Mouse (Mus musculus): Measurements from ENCODE around the gene Kncn. TPM values are rescaled to one million over a fixed set of nuclear protein-coding genes. Genes with fewer than 3 reads are reported as not detected.
A peak's percentile ranks its signal among the peaks of the same experiment; 100 is the strongest.

Kncn gene
- polyA plus RNA-seq, 1 experiment from 2014 or later: not detected

DNA sequence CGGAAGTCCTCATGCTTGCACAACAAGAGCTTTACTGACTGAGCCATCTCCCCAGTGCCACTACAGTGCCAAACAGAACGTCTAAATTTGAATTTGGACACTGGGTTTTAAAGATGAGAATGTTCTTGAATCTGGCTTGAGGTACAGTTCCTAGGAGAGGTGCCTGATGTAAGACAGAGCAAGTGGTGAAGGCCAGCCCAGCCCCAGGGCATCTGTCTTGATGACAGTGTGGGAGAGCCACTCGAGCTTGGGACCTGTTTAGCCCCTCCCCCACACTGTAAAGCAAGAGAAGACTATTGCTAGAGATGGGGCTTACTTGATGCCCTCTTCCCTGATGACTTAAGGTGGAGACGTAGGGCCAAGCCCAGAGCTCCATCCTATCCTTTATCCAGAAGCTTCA lies 2.0 kb upstream of the Kncn start:
- H3K9ac ChIP-seq: no peak overlapping the region
- no peak overlapping the region for H3K4me2 ChIP-seq
- no peak overlapping the region for H3K4me3 ChIP-seq
- peaks cover 57% of the 10 kb centered on the region for H3K4me1 ChIP-seq
- 63% methylated on average over 4 of the region's 4 CpGs for WGBS
- no peaks in the 10 kb centered on the region for H3K36me3 ChIP-seq (replicated peaks)
- no peak for ATAC-seq (replicated peaks)
- no peaks in the 10 kb centered on the region for H3K9me3 ChIP-seq
- no peak overlapping the region for H3K27ac ChIP-seq
- H3K27me3 ChIP-seq (replicated peaks): no peaks in the 10 kb centered on the region

DNA sequence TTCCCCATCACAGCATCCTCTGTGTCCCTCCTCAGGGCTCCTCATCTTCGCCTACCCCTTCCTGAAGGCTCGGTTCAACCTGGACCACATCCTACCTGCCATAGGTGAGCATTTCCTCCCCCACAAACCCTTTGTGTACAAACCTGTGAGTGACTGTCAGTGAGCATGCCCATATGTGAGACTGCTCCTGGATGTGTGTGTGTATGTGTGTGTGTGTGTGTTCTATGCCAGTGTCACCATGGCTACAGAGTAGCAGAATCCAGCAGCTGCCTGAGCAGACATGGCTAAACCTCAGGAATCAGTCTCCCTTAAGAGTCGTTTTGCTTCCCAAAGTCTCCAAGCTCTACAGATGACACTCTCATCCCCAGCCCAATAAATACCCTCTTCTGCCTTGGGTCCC lies 1.6 kb downstream of the Kncn start:
- Histone ChIP-seq H3K4me3 (no peak overlapping the region), H3K27ac (no peak overlapping the region), H3K4me2 (no peak overlapping the region), H3K9me3 (no peaks in the 10 kb centered on the region), H3K36me3 (replicated peaks) (no peaks in the 10 kb centered on the region), H3K9ac (no peak overlapping the region), H3K4me1 (peaks cover 30% of the 10 kb centered on the region), H3K27me3 (replicated peaks) (peaks cover 9% of the 10 kb centered on the region)
- 74% methylated on average over 3 of the region's 3 CpGs for WGBS
- ATAC-seq (replicated peaks): peak; percentile 71

DNA sequence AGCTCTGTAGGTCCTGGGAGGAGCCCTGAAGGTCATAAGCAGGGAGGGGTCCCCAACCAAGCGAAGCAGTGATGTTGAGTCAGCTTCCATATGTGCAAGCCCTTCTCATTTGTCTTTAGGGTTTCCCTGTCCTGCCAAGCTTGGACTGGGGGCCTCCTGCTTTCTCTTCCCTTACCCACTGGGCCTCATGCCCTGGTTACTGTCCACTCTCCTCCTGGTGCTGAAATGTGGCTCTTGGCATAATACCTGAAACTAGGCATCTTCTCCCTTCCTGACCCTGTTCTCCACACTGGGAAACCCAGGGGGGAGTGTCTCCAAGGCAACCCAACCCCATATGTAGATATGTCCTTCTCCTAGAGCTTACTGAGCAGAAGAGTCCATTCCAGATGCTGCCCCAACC lies 2.7 kb downstream of the Kncn start:
- no peak for ATAC-seq (replicated peaks)
- no peak overlapping the region for H3K27ac ChIP-seq
- no peak overlapping the region for H3K4me3 ChIP-seq
- H3K9ac ChIP-seq: no peak overlapping the region
- peaks cover 18% of the 10 kb centered on the region for H3K27me3 ChIP-seq (replicated peaks)
- no peak overlapping the region for H3K4me2 ChIP-seq
- WGBS: 62% methylated on average over 1 of the region's 1 CpGs
- H3K36me3 ChIP-seq (replicated peaks): no peaks in the 10 kb centered on the region
- H3K9me3 ChIP-seq: no peaks in the 10 kb centered on the region
- H3K4me1 ChIP-seq: peaks cover 20% of the 10 kb centered on the region

DNA sequence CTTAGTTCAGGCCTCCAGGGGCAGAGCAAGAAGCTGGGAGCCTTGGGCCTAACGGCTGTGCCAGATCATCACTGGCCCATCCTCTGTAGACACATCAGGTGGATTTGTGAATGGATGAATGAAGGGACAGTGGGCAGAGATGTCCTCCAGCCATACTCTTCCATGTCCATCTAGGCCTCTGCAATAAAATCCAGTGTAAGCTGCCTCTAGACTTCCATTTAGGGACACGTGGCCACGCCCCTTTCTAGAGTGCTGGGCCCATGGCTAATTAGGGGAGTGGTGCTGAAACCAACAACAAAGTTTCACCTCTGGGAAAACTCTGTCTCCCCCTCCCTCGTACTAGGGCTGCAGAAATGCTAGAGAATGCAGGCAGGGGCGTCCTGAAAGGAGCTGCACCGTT lies 5.9 kb downstream of the Kncn start:
- 16% methylated on average over 6 of the region's 6 CpGs for WGBS
- 0 out of 2 replicates have a peak, but pooled peaks have one; percentile 4 for ATAC-seq (replicated peaks)
- peaks cover 27% of the 10 kb centered on the region for H3K27me3 ChIP-seq (replicated peaks)
- H3K27ac ChIP-seq: no peak overlapping the region
- H3K4me2 ChIP-seq: peak overlapping the region; percentile 63
- no peaks in the 10 kb centered on the region for H3K9me3 ChIP-seq
- no peak overlapping the region for H3K9ac ChIP-seq
- H3K4me3 ChIP-seq: peak overlapping the region; percentile 32
- H3K36me3 ChIP-seq (replicated peaks): no peaks in the 10 kb centered on the region
- peaks cover 15% of the 10 kb centered on the region for H3K4me1 ChIP-seq

DNA sequence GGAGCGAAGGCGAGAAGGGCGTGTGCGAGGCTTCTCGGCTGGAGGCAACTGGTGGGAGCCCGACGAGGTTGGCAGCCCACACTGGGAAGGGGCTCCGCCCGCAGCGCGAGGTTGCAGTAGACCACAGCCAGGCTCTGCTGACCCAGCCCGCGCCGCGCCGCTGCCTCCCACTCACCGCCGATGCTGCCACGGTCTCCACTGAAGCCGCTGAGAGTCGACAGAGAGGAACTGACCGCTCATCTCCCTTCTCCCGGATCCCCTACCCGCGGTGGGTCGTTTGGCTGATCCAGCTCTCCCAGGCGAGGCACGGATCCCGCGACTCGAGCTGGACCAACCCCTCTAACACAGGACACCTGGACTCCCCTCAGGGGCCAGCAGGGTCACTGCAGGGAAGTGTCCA lies 6.4 kb downstream of the Kncn start, which contains the start of gene 6430628N08Rik:
6430628N08Rik (plus strand) TSS at position 113 of the 400 bp plus-strand sequence.
- Histone ChIP-seq H3K9ac (0 out of 2 replicates have a peak within 1 kb of the TSS, but pooled peaks have one; percentile 32), H3K4me2 (peak within 1 kb of the TSS; percentile 63), H3K4me1 (peaks cover 12% of the 10 kb centered on the region), H3K27me3 (replicated peaks) (peaks cover 31% of the 10 kb centered on the region), H3K36me3 (replicated peaks) (no peaks in the 10 kb centered on the region), H3K9me3 (no peaks in the 10 kb centered on the region), H3K27ac (no peak within 1 kb of the TSS), H3K4me3 (peak within 1 kb of the TSS; percentile 32)
- ATAC-seq (replicated peaks): 0 out of 2 replicates have a peak, but pooled peaks have one; percentile 16
- WGBS: 1% methylated on average over 31 of the region's 31 CpGs

DNA sequence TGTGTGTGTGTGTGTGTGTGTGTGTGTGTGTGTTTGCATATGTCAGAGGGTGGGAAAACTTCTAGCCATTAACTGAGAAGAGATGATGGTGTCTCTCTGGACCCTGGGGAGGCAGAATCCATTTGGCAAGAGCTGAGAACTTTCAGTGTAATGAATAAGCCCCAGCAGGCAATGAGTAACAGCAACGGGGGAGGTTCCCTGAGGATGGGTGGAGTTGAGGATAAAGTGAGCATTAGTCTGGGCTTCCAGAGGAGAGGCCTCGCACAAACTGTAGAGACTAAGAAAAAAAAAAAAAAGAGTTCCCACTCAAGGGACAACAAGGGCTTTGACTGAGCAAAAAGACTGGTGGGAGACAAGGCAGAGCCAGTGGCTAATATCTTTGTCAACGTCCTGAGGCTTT lies 10.1 kb downstream of the Kncn start:
- Histone ChIP-seq H3K27me3 (replicated peaks) (peaks cover 67% of the 10 kb centered on the region), H3K9ac (no peak overlapping the region)
- 11% methylated on average over 3 of the region's 3 CpGs for WGBS

DNA sequence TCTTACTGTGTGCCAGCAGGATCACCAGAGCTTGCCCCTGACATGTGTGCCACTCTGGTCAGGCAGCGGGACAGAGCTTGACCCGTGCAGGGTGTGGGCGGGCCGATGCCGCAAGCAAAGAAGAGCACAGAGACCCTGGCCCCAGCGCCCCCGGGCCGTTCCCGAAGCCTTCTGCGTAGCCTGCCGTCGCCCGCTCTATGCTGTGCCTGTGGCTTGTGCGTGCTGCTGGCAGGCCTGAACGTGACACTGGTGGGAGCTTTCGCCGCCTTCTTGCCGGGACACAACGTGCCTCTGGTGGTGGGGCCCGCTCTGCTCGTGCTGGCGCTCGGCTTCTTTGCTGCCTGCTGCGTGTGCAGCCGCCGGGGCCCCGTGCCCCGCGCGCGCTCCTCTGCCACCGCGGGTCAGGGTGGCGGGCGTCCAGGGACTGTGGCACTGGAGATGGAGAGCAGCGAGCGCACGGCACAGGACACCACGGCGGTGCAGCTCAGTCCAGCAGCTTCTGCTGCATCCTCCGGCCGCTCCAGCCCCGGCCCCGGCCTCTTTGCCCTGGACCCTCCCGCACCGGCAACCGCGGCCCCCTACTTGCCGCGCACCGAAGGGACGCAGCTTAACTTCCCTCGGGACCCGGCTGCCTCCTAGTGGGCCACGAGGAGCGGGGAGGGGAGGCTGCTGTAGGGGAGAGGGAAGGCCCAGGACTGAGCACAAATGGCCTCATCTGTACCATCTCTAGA lies 13.9 kb downstream of the Kncn start:
- peaks cover 66% of the 10 kb centered on the region for H3K27me3 ChIP-seq (replicated peaks)
- H3K27ac ChIP-seq: no peak overlapping the region
- peak; percentile 62 for ATAC-seq (replicated peaks)
- 1% methylated on average over 56 of the region's 56 CpGs for WGBS
- H3K9ac ChIP-seq: peak overlapping the region; percentile 37
- H3K36me3 ChIP-seq (replicated peaks): no peaks in the 10 kb centered on the region
- peak overlapping the region; percentile 41 for H3K4me3 ChIP-seq
- H3K9me3 ChIP-seq: no peaks in the 10 kb centered on the region
- H3K4me2 ChIP-seq: peak overlapping the region; percentile 82
- H3K4me1 ChIP-seq: peaks cover 7% of the 10 kb centered on the region

More for the DNA sequence above, 10.1 kb downstream of the Kncn start:
- H3K4me2 ChIP-seq: no peak overlapping the region
- no peak overlapping the region for H3K27ac ChIP-seq
- H3K9me3 ChIP-seq: no peaks in the 10 kb centered on the region
- peaks cover 17% of the 10 kb centered on the region for H3K4me1 ChIP-seq
- H3K4me3 ChIP-seq: no peak overlapping the region
- no peaks in the 10 kb centered on the region for H3K36me3 ChIP-seq (replicated peaks)
- ATAC-seq (replicated peaks): no peak

DNA sequence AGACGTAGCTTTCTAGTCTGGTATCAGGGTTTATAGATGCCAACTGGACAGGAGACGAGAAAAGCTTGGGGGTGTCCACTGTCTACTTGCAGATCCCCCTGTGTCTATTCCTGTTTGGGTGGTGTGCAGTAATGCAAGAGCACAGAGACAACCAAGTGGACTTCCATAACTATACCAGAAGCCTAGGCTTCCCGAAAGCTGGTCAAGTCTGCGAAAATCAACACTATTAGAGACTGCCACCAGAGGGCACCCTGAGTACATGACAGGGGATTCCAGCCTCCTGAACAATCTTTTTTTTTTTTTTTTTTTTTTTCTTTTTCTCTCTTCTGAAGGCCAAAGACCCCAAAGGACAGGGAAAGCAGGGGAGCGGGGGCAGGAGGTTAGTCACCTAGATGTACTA lies 18.6 kb downstream of the Kncn start:
- no peak overlapping the region for H3K4me2 ChIP-seq
- H3K36me3 ChIP-seq (replicated peaks): no peaks in the 10 kb centered on the region
- H3K9me3 ChIP-seq: no peaks in the 10 kb centered on the region
- peaks cover 66% of the 10 kb centered on the region for H3K27me3 ChIP-seq (replicated peaks)
- H3K4me3 ChIP-seq: no peak overlapping the region
- ATAC-seq (replicated peaks): 0 out of 2 replicates have a peak, but pooled peaks have one; percentile 5
- no peak overlapping the region for H3K9ac ChIP-seq
- peaks cover 21% of the 10 kb centered on the region for H3K4me1 ChIP-seq
- 19% methylated on average over 5 of the region's 5 CpGs for WGBS
- no peak overlapping the region for H3K27ac ChIP-seq

DNA sequence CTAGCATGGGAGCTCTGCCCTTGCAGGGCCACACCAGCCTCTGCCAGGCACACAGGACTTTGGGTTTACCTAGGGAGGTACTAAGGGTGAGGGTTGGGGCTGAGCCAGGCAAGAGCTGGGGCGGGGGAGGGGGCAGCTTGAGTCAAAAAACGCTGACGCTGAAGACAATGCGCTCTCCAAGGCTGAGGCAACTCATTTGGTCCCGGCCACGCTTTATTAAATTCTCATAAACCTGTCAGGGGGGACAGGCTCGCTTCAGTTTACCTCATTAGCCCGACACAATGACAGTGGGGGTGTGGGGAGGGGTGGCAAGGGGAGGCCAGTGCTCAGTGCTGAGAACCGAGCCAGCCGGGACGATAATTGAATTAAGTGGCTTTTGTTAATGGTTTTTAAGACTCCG lies 20.2 kb downstream of the Kncn start:
- no peak for ATAC-seq (replicated peaks)
- Histone ChIP-seq H3K4me1 (peaks cover 26% of the 10 kb centered on the region), H3K9ac (no peak overlapping the region), H3K9me3 (no peaks in the 10 kb centered on the region), H3K4me3 (no peak overlapping the region), H3K27ac (no peak overlapping the region), H3K27me3 (replicated peaks) (peaks cover 57% of the 10 kb centered on the region), H3K36me3 (replicated peaks) (no peaks in the 10 kb centered on the region), H3K4me2 (no peak overlapping the region)
- WGBS: 6% methylated on average over 12 of the region's 12 CpGs

DNA sequence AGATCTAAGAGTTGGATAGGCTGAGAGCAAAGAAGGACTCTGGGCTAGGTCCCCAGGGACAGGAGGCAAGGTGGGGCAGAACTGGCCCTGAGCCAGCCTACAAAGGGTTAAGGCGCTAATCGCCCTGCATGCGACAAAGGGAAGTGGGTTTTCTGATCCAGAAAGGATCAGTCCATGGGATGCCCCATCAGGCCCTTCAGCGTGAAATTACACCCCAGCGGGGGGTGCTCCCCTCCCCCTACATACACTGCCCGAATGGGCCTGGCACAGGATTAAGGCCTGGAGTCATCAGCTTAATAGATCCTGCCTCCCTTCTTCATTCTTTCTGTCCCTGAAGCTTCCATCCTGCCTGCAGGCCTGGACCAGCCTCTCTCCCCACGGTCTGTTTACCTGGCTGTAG lies 21.5 kb downstream of the Kncn start:
- ATAC-seq (replicated peaks): 0 out of 2 replicates have a peak, but pooled peaks have one; percentile 31
- Histone ChIP-seq H3K4me1 (peaks cover 26% of the 10 kb centered on the region), H3K4me3 (no peak overlapping the region), H3K4me2 (no peak overlapping the region), H3K27me3 (replicated peaks) (peaks cover 48% of the 10 kb centered on the region), H3K9ac (no peak overlapping the region), H3K9me3 (no peaks in the 10 kb centered on the region; the same call in 1 of the 2 replicates), H3K27ac (no peak overlapping the region), H3K36me3 (replicated peaks) (no peaks in the 10 kb centered on the region)
- WGBS: 3% methylated on average over 7 of the region's 7 CpGs

DNA sequence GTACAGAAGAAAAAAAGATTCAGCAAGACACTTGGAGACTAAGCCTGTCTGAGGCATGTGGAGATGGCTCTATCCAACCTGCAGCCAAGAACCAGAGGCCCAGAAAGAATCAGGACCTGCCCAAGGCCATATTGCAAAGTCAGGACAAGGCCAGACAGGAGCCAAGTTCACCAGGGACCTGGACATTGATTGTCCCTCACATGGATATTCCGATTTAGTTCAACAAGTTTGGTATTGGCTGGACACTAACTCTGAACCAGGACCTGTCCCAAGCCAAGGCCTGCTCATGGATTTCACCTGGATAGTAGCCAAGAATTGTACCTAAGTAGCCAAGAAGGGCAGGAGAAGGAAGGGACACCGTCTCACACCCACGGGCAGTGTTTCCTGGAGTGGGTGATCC lies 22.6 kb downstream of the Kncn start:
- H3K4me3 ChIP-seq: no peak overlapping the region
- peaks cover 26% of the 10 kb centered on the region for H3K4me1 ChIP-seq
- no peaks in the 10 kb centered on the region; the same call in 1 of the 2 replicates for H3K9me3 ChIP-seq
- no peak overlapping the region for H3K9ac ChIP-seq
- peaks cover 41% of the 10 kb centered on the region for H3K27me3 ChIP-seq (replicated peaks)
- H3K36me3 ChIP-seq (replicated peaks): no peaks in the 10 kb centered on the region
- H3K4me2 ChIP-seq: no peak overlapping the region
- 83% methylated on average over 3 of the region's 3 CpGs for WGBS
- no peak overlapping the region for H3K27ac ChIP-seq
- no peak for ATAC-seq (replicated peaks)

DNA sequence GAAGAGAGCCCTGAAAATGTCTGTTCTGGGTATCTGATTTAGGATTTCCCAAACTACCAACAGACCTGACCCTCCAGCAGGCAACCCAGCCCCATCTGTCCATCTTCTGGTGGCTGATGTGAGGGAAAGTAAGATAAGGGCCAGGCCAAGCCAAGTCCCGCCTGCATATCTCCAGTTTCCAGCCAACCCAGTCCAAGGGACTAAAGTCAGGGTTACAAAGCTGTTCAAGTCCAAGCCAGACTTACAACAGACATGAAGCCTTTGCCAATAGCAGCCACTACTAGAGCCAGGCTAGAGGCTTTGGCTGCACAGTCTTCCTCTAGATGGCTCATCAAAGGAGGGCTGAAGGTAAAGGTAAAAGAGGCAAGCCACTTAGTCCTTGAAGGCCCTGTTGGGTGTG lies 23.8 kb downstream of the Kncn start:
- WGBS: 69% methylated on average over 1 of the region's 1 CpGs
- no peaks in the 10 kb centered on the region; the same call in 1 of the 2 replicates for H3K9me3 ChIP-seq
- no peak overlapping the region for H3K4me2 ChIP-seq
- H3K27me3 ChIP-seq (replicated peaks): peaks cover 34% of the 10 kb centered on the region
- H3K9ac ChIP-seq: no peak overlapping the region
- H3K4me3 ChIP-seq: no peak overlapping the region
- peaks cover 26% of the 10 kb centered on the region for H3K4me1 ChIP-seq
- H3K27ac ChIP-seq: no peak overlapping the region
- no peak for ATAC-seq (replicated peaks)
- H3K36me3 ChIP-seq (replicated peaks): no peaks in the 10 kb centered on the region

DNA sequence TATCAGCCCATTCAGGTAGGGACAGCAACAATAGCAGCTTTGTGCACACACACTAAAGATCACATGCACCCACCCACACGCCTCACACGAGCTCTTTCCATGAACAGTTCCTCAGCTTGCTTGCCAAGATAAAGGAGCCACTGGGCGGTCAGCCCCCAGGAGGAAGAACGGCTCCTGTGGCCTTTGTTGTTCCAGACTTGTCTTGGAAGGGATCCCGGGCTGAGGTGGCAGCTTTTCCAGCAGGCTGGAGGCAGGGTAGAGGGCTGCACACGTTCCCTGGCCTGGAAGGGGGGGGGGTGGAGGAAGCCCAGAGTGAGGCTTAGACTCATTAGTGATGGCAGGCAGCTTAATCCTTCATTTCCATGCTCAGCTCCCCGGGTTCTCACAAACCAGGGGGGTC lies 24.4 kb downstream of the Kncn start:
- peaks cover 26% of the 10 kb centered on the region for H3K4me1 ChIP-seq
- H3K4me3 ChIP-seq: no peak overlapping the region

More for the DNA sequence above, 24.4 kb downstream of the Kncn start:
- peak; percentile 71 for ATAC-seq (replicated peaks)
- Histone ChIP-seq H3K27ac (no peak overlapping the region), H3K9ac (no peak overlapping the region), H3K36me3 (replicated peaks) (no peaks in the 10 kb centered on the region), H3K4me2 (no peak overlapping the region), H3K9me3 (no peaks in the 10 kb centered on the region; the same call in 1 of the 2 replicates), H3K27me3 (replicated peaks) (peaks cover 29% of the 10 kb centered on the region)
- WGBS: 9% methylated on average over 7 of the region's 7 CpGs

All from midbrain, embryonic 15.5 days (tissue).